Mouse (Mus musculus) kidney, embryonic 16.5 days (tissue): ENCODE data around the gene Gm38119. TPM values are rescaled to one million over a fixed set of nuclear protein-coding genes. Genes with fewer than 3 reads are reported as not detected.
"Not testable (repeated sequence)": the region's sequence is repeated elsewhere in the genome, so short reads cannot be mapped to it uniquely, and the experiment has no call there.

Experiments
- ATAC-seq: fragments of 200-750 bp; cut with Nextera tagmentation; 2 replicates; pipeline ENCODE4 v1.8.0; 2017; ENCODE audit warnings: moderate TSS enrichment; ENCODE audit not compliant: low FRiP score, low TSS enrichment
- H3K27ac ChIP-seq: fragments of 300-500 bp; sonication (generic); 2 replicates; pipeline ENCODE4 v1.5.1; 2014; ENCODE audit warnings: low read length
- H3K27me3 ChIP-seq: fragments of 300-500 bp; sonication (generic); 2 replicates; pipeline ENCODE4 v1.6.1; 2014; ENCODE audit warnings: low read length, control low read depth, mixed read lengths; ENCODE audit not compliant: insufficient read depth
- H3K36me3 ChIP-seq: fragments of 300-500 bp; sonication (generic); 2 replicates; pipeline ENCODE4 v1.6.1; 2014; ENCODE audit warnings: low read length, control low read depth, mixed read lengths; ENCODE audit not compliant: insufficient read depth
- H3K4me1 ChIP-seq: fragments of 300-500 bp; sonication (generic); 2 replicates; pipeline ENCODE4 v1.6.1; 2014; ENCODE audit warnings: low read length, control low read depth, mixed read lengths; ENCODE audit not compliant: insufficient read depth
- H3K4me2 ChIP-seq: fragments of 300-500 bp; sonication (generic); replicated peaks from 2 replicates; pipeline ENCODE4 v1.6.1; 2014; ENCODE audit warnings: low read depth, low read length
- H3K4me3 ChIP-seq: fragments of 300-500 bp; sonication (generic); 2 replicates; pipeline ENCODE4 v1.5.1; 2014; ENCODE audit warnings: mild to moderate bottlenecking, low read length
- H3K9ac ChIP-seq: fragments of 300-500 bp; sonication (generic); replicated peaks from 2 replicates; pipeline ENCODE4 v1.6.1; 2014; ENCODE audit warnings: low read length
- H3K9me3 ChIP-seq: fragments of 300-500 bp; sonication (generic); 2 replicates; pipeline ENCODE4 v1.6.1; 2016; ENCODE audit warnings: low read length, control low read depth
- WGBS: fragments of 180-500 bp; shearing (Covaris S2); extraction: QIAGEN DNeasy Blood & Tissue Kit; methylation state at CpG from one replicate; pipeline ENCODE4 v1.1.7; 2014; 5-methylcytosine and 5-hydroxymethylcytosine counted together
- polyA plus RNA-seq: library from polyadenylated mRNA; unstranded; fragments of >200 nt; fragmentation: Nextera tagmentation; extraction: Ambion mirVana; gene quantifications from 2 replicates; pipeline ENCODE4 v1.2.1, GENCODE M21; 2015

The Gm38119 gene
- polyA plus RNA-seq, 1 experiment from 2014 or later: not detected

GRCm38 (mm10) chr3:92694613-92695012 lies 44.3 kb downstream of the Gm38119 start:
- 21% methylated on average over 1 of the region's 1 CpGs for WGBS
- no peak overlapping the region for H3K4me3 ChIP-seq
- no peak overlapping the region for H3K4me2 ChIP-seq
- H3K9ac ChIP-seq: no peak overlapping the region
- H3K9me3 ChIP-seq: no peaks in the 10 kb centered on the region
- ATAC-seq: no peak
- no peaks in the 10 kb centered on the region for H3K27me3 ChIP-seq
- H3K27ac ChIP-seq: no peak overlapping the region
- no peaks in the 10 kb centered on the region for H3K36me3 ChIP-seq
- H3K4me1 ChIP-seq: no peaks in the 10 kb centered on the region

- Histone ChIP-seq H3K36me3 (no peaks in the 10 kb centered on the region), H3K27ac (no peak overlapping the region), H3K27me3 (no peaks in the 10 kb centered on the region), H3K4me1 (no peaks in the 10 kb centered on the region), H3K9me3 (no peaks in the 10 kb centered on the region), H3K4me3 (no peak overlapping the region), H3K9ac (no peak overlapping the region), H3K4me2 (no peak overlapping the region)
- ATAC-seq: no peak
Measured at GRCm38 (mm10) chr3:92691688-92692087, 47.2 kb downstream of the Gm38119 start.

GRCm38 (mm10) chr3:92689154-92689553 lies 49.7 kb downstream of the Gm38119 start:
- ATAC-seq, H3K9ac ChIP-seq, H3K4me3 ChIP-seq, H3K4me1 ChIP-seq, H3K4me2 ChIP-seq, H3K9me3 ChIP-seq, H3K36me3 ChIP-seq, H3K27me3 ChIP-seq, H3K27ac ChIP-seq: not testable (repeated sequence)
- 80% methylated on average over 16 of the region's 16 CpGs for WGBS

Other genes starting within 250 kb of the Gm38119 start
- gene Sprr4, start 238.6 kb downstream of the Gm38119 start, polyA plus RNA-seq: not detected in 2 replicates
- gene 2310046K23Rik, start 204.6 kb downstream of the Gm38119 start, polyA plus RNA-seq: not detected in 2 replicates
- 0.64 and 1.4 TPM in 2 replicates for gene Ivl, start 165.4 kb downstream of the Gm38119 start, polyA plus RNA-seq
- not detected in 2 replicates for gene Smcp, start 150.1 kb downstream of the Gm38119 start, polyA plus RNA-seq
- gene 2210017I01Rik, start 131.6 kb downstream of the Gm38119 start, polyA plus RNA-seq: not detected in 2 replicates
- gene Lce6a, start 117.4 kb downstream of the Gm38119 start, polyA plus RNA-seq: not detected in 2 replicates
- not detected in 2 replicates for gene Lce1a1, start 90.8 kb downstream of the Gm38119 start, polyA plus RNA-seq
- gene Lce1b, start 82.2 kb downstream of the Gm38119 start, polyA plus RNA-seq: not detected in 2 replicates
- not detected in 2 replicates for gene Lce1a2, start 68.8 kb downstream of the Gm38119 start, polyA plus RNA-seq
- not detected in 2 replicates for gene Lce1c, start 59.8 kb downstream of the Gm38119 start, polyA plus RNA-seq
- gene Lce1d, start 51.9 kb downstream of the Gm38119 start, polyA plus RNA-seq: not detected in 2 replicates
- not detected in 2 replicates for gene Lce1e, start 30.0 kb downstream of the Gm38119 start, polyA plus RNA-seq
- not detected in 2 replicates for gene Lce1f, start 18.7 kb downstream of the Gm38119 start, polyA plus RNA-seq
- 0.17 TPM in 1 of 2 replicates, not detected in the other for gene Lce1g, start 13.2 kb upstream of the Gm38119 start, polyA plus RNA-seq
- not detected in 2 replicates for gene Lce1h, start 26.0 kb upstream of the Gm38119 start, polyA plus RNA-seq
- gene Lce1i, start 39.8 kb upstream of the Gm38119 start, polyA plus RNA-seq: not detected in 2 replicates
- gene Lce1j, start 51.4 kb upstream of the Gm38119 start, polyA plus RNA-seq: not detected in 2 replicates
- not detected in 2 replicates for gene Lce1k, start 68.8 kb upstream of the Gm38119 start, polyA plus RNA-seq
- 0.07 TPM in 1 of 2 replicates, not detected in the other for gene Kprp, start 88.2 kb upstream of the Gm38119 start, polyA plus RNA-seq
- gene Lce1l, start 112.2 kb upstream of the Gm38119 start, polyA plus RNA-seq: not detected in 2 replicates
- gene 2310050C09Rik, start 131.1 kb upstream of the Gm38119 start, polyA plus RNA-seq: not detected in 2 replicates
- not detected in 2 replicates for gene Lce3a, start 187.1 kb upstream of the Gm38119 start, polyA plus RNA-seq
- not detected in 2 replicates for gene Lce3b, start 193.9 kb upstream of the Gm38119 start, polyA plus RNA-seq
- gene Lce3c, start 205.4 kb upstream of the Gm38119 start, polyA plus RNA-seq: not detected in 2 replicates
- not detected in 2 replicates for gene Lce3d, start 218.3 kb upstream of the Gm38119 start, polyA plus RNA-seq
- not detected in 2 replicates for gene Lce3e, start 228.0 kb upstream of the Gm38119 start, polyA plus RNA-seq